Mouse (Mus musculus): ENCODE measurements at regions not wholly inside any gene's neighbourhood (a gene's known extent, or its start where the extent isn't known, plus 50 kb on each side); places are given as distances from the start of the nearest gene placed in this dataset.

DNA sequence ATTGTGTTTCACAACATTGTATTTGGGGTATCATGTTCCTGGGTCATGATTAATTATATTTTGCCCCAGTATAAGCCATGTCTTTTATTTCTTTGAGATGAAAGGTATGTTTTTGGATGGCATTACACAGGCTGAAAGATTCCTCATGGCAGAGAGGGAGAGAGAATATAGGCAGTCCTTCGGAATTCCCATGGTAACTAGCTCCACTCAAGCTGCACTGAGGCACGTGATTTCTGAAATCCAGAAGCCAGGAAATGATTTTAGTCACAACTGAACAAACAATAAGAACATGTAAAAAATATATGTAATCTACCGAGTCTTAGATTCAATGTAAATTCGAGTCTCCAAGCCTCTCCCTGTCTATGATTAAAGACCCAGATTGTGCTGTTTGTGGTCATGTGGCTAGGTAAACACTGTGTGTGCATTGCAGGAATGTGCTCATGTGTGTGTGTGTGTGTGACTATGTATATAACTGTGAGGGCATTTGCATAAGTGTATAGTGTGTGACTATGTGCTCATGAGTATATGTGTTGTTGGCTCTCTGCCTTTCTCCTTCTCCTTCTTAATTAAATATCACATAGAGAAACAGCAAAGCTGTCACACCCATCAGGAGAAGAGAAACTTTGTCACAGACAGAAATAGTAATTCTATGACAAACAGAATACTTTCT, 169.8 kb downstream of the Diras2 start:
- no peaks in the 10 kb centered on the region for H3K79me2 ChIP-seq (ENCODE audit: control insufficient read depth, insufficient read depth)
- H3K4me3 ChIP-seq (ENCODE audit: insufficient read depth, poor library complexity, severe bottlenecking): no peak overlapping the region
- TF ChIP-seq MAX (IDR thresholded peaks at IDR 0.05) (no peak), FOSL1 (IDR thresholded peaks at IDR 0.05; ENCODE audit: insufficient read depth, low read length, poor library complexity, severe bottlenecking) (no peak), CEBPB (IDR thresholded peaks at IDR 0.05; ENCODE audit: low read depth) (no peak), MYOD1 (IDR thresholded peaks at IDR 0.05; ENCODE audit: control insufficient read depth, insufficient read length, low read depth) (no peak), USF1 (IDR thresholded peaks at IDR 0.05; ENCODE audit: low read depth) (peak; percentile 6), CTCF (IDR thresholded peaks at IDR 0.05; ENCODE audit: control insufficient read depth, insufficient read depth, insufficient read length) (no peak), MYOG (IDR thresholded peaks at IDR 0.05; ENCODE audit: control insufficient read depth, extremely low read depth, insufficient read length) (no peak)
- H3K79me3 ChIP-seq (ENCODE audit: low read depth): no peaks in the 10 kb centered on the region
- H3K27me3 ChIP-seq (ENCODE audit: control insufficient read depth, insufficient read depth, insufficient read length): no peaks in the 10 kb centered on the region
- H3ac ChIP-seq (ENCODE audit: control insufficient read depth, insufficient read length, low read depth): no peak overlapping the region
- H3K36me3 ChIP-seq (ENCODE audit: control insufficient read depth, insufficient read depth): no peaks in the 10 kb centered on the region

DNA sequence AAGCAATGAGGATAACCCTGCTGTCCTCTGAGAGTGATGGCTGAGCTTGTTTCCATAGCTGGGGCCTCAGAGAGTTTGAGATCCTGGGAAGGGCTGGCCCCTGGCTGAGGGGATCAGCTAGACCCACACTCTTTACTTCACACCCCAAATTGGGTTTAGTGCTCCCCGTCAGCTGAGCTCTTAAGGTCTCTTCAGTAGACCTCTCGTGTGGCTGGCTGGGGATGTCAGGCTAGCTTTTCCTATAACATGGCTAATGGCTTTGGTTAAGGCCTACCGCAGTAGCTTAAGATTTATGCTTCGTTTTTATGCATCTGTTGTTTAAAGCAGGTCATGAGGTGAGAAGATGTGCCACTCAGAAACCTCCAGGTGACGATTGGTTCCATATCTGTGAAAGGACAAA, 168.8 kb downstream of the Diras2 start:
- no peaks in the 10 kb centered on the region for H3K36me3 ChIP-seq (ENCODE audit: control insufficient read depth, insufficient read depth)
- no peak overlapping the region for H3ac ChIP-seq (ENCODE audit: control insufficient read depth, insufficient read length, low read depth)
- H3K4me3 ChIP-seq (ENCODE audit: insufficient read depth, poor library complexity, severe bottlenecking): no peak overlapping the region
- H3K79me3 ChIP-seq (ENCODE audit: low read depth): no peaks in the 10 kb centered on the region
- no peaks in the 10 kb centered on the region for H3K27me3 ChIP-seq (ENCODE audit: control insufficient read depth, insufficient read depth, insufficient read length)
- H3K79me2 ChIP-seq (ENCODE audit: control insufficient read depth, insufficient read depth): no peaks in the 10 kb centered on the region
- TF ChIP-seq MAX (IDR thresholded peaks at IDR 0.05): no peak
- no peak for TF ChIP-seq MYOD1 (IDR thresholded peaks at IDR 0.05; ENCODE audit: control insufficient read depth, insufficient read length, low read depth)
- TF ChIP-seq CTCF (IDR thresholded peaks at IDR 0.05; ENCODE audit: control insufficient read depth, insufficient read depth, insufficient read length): no peak
- no peak for TF ChIP-seq FOSL1 (IDR thresholded peaks at IDR 0.05; ENCODE audit: insufficient read depth, low read length, poor library complexity, severe bottlenecking)
- TF ChIP-seq MYOG (IDR thresholded peaks at IDR 0.05; ENCODE audit: control insufficient read depth, extremely low read depth, insufficient read length): no peak
- no peak for TF ChIP-seq CEBPB (IDR thresholded peaks at IDR 0.05; ENCODE audit: low read depth)
- no peak for TF ChIP-seq USF1 (IDR thresholded peaks at IDR 0.05; ENCODE audit: low read depth)

DNA sequence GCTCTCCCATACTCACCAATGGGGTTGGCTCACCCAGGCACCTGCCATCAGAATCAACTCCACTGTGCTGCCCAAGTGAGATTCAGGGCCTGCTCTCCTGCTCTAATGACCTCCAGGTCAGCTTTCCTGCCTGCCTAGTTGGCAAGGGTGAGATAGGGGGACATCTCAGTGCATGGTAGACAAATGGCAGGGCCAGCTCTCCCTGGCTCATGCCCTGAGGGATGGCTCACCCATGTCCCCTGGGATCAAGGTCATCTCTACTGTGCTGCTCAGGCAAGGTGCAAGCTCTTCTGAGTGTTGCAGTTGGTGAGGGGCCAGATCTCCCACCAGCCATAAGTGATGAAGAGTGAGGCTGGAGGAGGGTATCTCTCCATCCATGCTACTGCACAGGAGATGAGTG, 161.2 kb downstream of the Diras2 start:
- no peaks in the 10 kb centered on the region for H3K27me3 ChIP-seq (ENCODE audit: control insufficient read depth, insufficient read depth, insufficient read length)
- TF ChIP-seq MYOD1 (IDR thresholded peaks at IDR 0.05; ENCODE audit: control insufficient read depth, insufficient read length, low read depth): no peak
- no peak for TF ChIP-seq MAX (IDR thresholded peaks at IDR 0.05)
- TF ChIP-seq USF1 (IDR thresholded peaks at IDR 0.05; ENCODE audit: low read depth): no peak
- TF ChIP-seq CEBPB (IDR thresholded peaks at IDR 0.05; ENCODE audit: low read depth): no peak
- no peak for TF ChIP-seq CTCF (IDR thresholded peaks at IDR 0.05; ENCODE audit: control insufficient read depth, insufficient read depth, insufficient read length)
- no peak for TF ChIP-seq FOSL1 (IDR thresholded peaks at IDR 0.05; ENCODE audit: insufficient read depth, low read length, poor library complexity, severe bottlenecking)
- TF ChIP-seq MYOG (IDR thresholded peaks at IDR 0.05; ENCODE audit: control insufficient read depth, extremely low read depth, insufficient read length): no peak
- H3ac ChIP-seq (ENCODE audit: control insufficient read depth, insufficient read length, low read depth): no peak overlapping the region
- no peak overlapping the region for H3K4me3 ChIP-seq (ENCODE audit: insufficient read depth, poor library complexity, severe bottlenecking)
- H3K36me3 ChIP-seq (ENCODE audit: control insufficient read depth, insufficient read depth): no peaks in the 10 kb centered on the region
- H3K79me2 ChIP-seq (ENCODE audit: control insufficient read depth, insufficient read depth): no peaks in the 10 kb centered on the region
- no peaks in the 10 kb centered on the region for H3K79me3 ChIP-seq (ENCODE audit: low read depth)

DNA sequence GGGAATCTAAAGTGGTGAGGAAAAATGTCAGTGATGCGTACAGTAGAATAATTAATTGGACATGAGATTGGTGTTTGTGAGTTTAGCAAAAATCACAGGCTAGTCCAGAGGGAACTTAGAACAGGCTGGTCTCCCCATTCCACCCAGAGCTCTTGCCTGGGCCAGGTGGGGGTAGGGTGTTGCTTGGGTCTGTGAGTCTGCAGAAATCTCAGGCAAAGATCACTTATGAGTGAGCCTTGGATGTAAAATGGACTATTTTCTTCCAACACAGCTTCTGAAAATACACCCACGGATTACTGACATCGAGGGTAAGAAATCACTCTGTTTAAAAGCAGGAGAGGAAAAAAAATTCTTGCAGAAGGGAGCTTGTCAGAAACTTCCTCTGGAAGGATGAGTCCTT, 159.1 kb downstream of the Diras2 start:
- Histone ChIP-seq H3K27me3 (ENCODE audit: control insufficient read depth, insufficient read depth, insufficient read length) (no peaks in the 10 kb centered on the region), H3K36me3 (ENCODE audit: control insufficient read depth, insufficient read depth) (no peaks in the 10 kb centered on the region), H3K4me3 (ENCODE audit: insufficient read depth, poor library complexity, severe bottlenecking) (no peak overlapping the region), H3ac (ENCODE audit: control insufficient read depth, insufficient read length, low read depth) (no peak overlapping the region), H3K79me3 (ENCODE audit: low read depth) (no peaks in the 10 kb centered on the region), H3K79me2 (ENCODE audit: control insufficient read depth, insufficient read depth) (no peaks in the 10 kb centered on the region)
- no peak for TF ChIP-seq CTCF (IDR thresholded peaks at IDR 0.05; ENCODE audit: control insufficient read depth, insufficient read depth, insufficient read length)
- TF ChIP-seq MYOG (IDR thresholded peaks at IDR 0.05; ENCODE audit: control insufficient read depth, extremely low read depth, insufficient read length): no peak
- TF ChIP-seq USF1 (IDR thresholded peaks at IDR 0.05; ENCODE audit: low read depth): no peak

DNA sequence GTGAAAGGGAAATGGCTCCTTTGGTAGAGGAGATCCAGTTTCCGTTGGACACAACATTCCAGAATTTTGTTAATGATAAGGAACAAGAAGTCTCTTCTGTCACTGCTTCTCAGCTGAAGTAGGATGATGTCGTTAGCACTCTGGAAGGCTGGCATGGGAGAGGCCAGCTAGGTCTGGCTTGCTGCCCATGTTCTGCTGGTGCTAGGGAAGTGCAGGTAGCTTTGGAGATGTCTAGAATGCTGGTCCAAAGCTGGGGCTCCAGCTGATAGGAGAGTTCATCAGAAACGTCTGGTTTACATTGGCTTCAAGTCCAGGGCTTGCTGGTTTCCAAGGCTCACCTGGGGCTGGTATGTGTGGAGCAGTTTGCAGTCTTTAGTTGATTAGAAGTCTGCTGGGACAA, 156.3 kb downstream of the Diras2 start:
- H3K79me3 ChIP-seq (ENCODE audit: low read depth): no peaks in the 10 kb centered on the region

DNA sequence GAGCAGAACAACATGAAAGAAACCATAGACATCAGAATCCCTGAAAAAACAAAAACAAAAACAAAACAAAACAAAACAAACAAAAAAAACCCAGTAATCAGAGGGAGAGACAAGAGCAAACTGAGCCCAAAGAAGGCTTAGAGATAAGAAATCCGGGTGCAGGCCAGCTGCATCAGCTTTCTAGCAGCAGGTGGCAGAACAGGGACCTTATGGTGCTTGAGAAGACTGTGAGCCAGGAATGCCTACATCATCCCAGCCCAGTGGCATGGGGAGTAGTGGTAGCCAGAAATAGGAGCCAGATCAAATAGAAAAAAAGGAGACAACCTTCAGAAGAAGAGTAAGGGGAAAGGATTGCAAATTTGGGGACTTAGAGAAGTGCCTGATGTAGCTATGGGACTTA, 152.8 kb downstream of the Diras2 start:
- Histone ChIP-seq H3K36me3 (ENCODE audit: control insufficient read depth, insufficient read depth) (no peaks in the 10 kb centered on the region), H3K79me2 (ENCODE audit: control insufficient read depth, insufficient read depth) (no peaks in the 10 kb centered on the region), H3ac (ENCODE audit: control insufficient read depth, insufficient read length, low read depth) (no peak overlapping the region), H3K27me3 (ENCODE audit: control insufficient read depth, insufficient read depth, insufficient read length) (no peaks in the 10 kb centered on the region), H3K4me3 (ENCODE audit: insufficient read depth, poor library complexity, severe bottlenecking) (no peak overlapping the region), H3K79me3 (ENCODE audit: low read depth) (no peaks in the 10 kb centered on the region)
- no peak for TF ChIP-seq MAX (IDR thresholded peaks at IDR 0.05)
- no peak for TF ChIP-seq CEBPB (IDR thresholded peaks at IDR 0.05; ENCODE audit: low read depth)
- no peak for TF ChIP-seq MYOD1 (IDR thresholded peaks at IDR 0.05; ENCODE audit: control insufficient read depth, insufficient read length, low read depth)
- no peak for TF ChIP-seq MYOG (IDR thresholded peaks at IDR 0.05; ENCODE audit: control insufficient read depth, extremely low read depth, insufficient read length)
- TF ChIP-seq CTCF (IDR thresholded peaks at IDR 0.05; ENCODE audit: control insufficient read depth, insufficient read depth, insufficient read length): no peak
- TF ChIP-seq FOSL1 (IDR thresholded peaks at IDR 0.05; ENCODE audit: insufficient read depth, low read length, poor library complexity, severe bottlenecking): no peak
- no peak for TF ChIP-seq USF1 (IDR thresholded peaks at IDR 0.05; ENCODE audit: low read depth)

More for the DNA sequence above, 156.3 kb downstream of the Diras2 start:
- Histone ChIP-seq H3K36me3 (ENCODE audit: control insufficient read depth, insufficient read depth) (no peaks in the 10 kb centered on the region), H3K27me3 (ENCODE audit: control insufficient read depth, insufficient read depth, insufficient read length) (no peaks in the 10 kb centered on the region), H3K79me2 (ENCODE audit: control insufficient read depth, insufficient read depth) (no peaks in the 10 kb centered on the region), H3ac (ENCODE audit: control insufficient read depth, insufficient read length, low read depth) (no peak overlapping the region), H3K4me3 (ENCODE audit: insufficient read depth, poor library complexity, severe bottlenecking) (no peak overlapping the region)
- TF ChIP-seq CTCF (IDR thresholded peaks at IDR 0.05; ENCODE audit: control insufficient read depth, insufficient read depth, insufficient read length) (no peak), CEBPB (IDR thresholded peaks at IDR 0.05; ENCODE audit: low read depth) (no peak), MAX (IDR thresholded peaks at IDR 0.05) (no peak)

All from C2C12 (cell line).